Mouse (Mus musculus): ENCODE data around the gene 1600014C23Rik. TPM values are rescaled to one million over a fixed set of nuclear protein-coding genes. Genes with fewer than 3 reads are reported as not detected.

The 1600014C23Rik gene
- 0.41 TPM in 1 of 2 replicates, not detected in the other for polyA plus RNA-seq (2015; fragmentation: Nextera tagmentation; extraction: Ambion mirVana)

DNA sequence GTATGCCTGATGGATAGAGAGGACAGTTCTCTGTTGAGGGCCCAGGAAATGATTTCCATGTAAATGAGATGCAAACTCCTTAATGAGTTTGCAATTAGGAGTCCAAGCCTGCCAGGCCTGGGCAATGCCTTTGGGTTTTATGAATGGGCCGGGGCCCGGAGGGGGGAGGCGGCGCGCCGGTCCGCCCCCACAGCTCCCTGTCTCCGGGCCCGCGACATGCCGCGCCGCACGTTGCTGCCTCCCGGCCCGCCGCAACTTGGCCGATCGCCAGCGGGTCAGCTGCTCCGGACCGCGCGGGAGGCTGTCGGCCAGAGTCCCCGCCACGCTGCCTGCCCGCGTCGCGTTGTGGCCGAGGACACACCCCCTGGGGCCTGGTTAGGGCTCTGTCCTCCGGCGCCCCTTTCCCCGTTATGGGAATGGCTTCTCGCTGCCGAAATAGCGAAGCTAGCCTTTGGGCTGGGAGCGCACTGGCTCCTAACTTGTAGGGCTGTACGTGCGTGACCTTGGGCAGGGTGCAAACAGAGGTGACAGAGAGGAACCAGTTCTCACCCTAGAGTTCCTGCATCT lies at the start of gene 1600014C23Rik:
Gene 1600014C23Rik (minus strand): TSS at position 110 of the 567 bp plus-strand sequence.
- H3K9me3 ChIP-seq: no peaks in the 10 kb centered on the region
- peak within 1 kb of the TSS; percentile 39 for H3K4me3 ChIP-seq
- H3K27me3 ChIP-seq: no peaks in the 10 kb centered on the region; the same call in 1 of the 2 replicates
- WGBS: under 1% methylated on average over 41 of the region's 41 CpGs
- peak; percentile 55 for ATAC-seq (replicated peaks)
- H3K27ac ChIP-seq (replicated peaks): peak within 1 kb of the TSS; percentile 60
- peak within 1 kb of the TSS; percentile 90 for H3K4me2 ChIP-seq (replicated peaks)
- no peaks in the 10 kb centered on the region for H3K36me3 ChIP-seq
- H3K4me1 ChIP-seq: peaks cover 40% of the 10 kb centered on the region
- peak within 1 kb of the TSS; percentile 54 for H3K9ac ChIP-seq (replicated peaks)

DNA sequence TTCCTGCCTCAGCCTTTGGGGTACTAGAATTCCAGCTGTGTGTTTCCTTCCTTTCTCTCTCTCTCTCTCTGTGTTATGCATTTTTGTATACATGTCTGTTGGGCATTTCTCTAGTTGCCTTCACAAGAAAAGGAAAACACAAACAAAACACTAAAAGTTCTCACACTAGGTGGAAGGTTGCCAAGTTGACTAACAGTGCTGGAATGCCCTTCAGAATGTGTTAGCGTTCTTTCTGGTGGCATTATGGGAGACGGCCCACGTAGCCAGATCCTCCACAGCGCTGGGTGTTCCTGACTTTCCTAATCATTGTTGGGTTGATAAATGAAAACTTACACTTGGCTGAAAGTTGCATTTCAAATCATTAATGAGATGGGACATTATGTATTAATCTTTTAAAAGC lies 44.8 kb upstream of the 1600014C23Rik start:
- no peaks in the 10 kb centered on the region for H3K4me1 ChIP-seq
- no peaks in the 10 kb centered on the region for H3K36me3 ChIP-seq
- no peak overlapping the region for H3K9ac ChIP-seq (replicated peaks)
- H3K27me3 ChIP-seq: no peaks in the 10 kb centered on the region
- H3K4me2 ChIP-seq (replicated peaks): no peak overlapping the region
- H3K4me3 ChIP-seq: no peak overlapping the region
- H3K27ac ChIP-seq (replicated peaks): no peak overlapping the region
- no peaks in the 10 kb centered on the region for H3K9me3 ChIP-seq
- WGBS: 89% methylated on average over 4 of the region's 4 CpGs
- ATAC-seq (replicated peaks): no peak

DNA sequence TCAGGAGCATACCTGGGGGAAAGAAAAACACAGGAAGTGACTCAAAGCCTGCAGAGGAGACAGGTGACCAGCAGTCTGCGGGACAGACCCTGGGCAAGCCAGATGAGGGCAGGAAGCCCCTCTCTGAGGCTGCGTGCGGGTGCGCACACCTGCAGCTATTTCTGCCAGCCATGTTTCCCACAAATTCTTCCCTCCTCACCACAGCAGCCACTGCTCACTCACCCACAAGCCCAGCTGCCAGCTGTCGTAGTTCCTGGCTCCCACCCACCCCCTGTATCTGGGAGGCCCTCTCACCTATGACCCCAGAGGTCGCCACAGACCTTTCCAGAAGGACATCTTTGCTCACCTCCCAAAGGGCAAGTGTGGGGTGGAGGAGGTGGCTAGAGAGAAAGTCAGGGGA lies 43.8 kb upstream of the 1600014C23Rik start:
- no peaks in the 10 kb centered on the region for H3K27me3 ChIP-seq
- no peak overlapping the region for H3K4me2 ChIP-seq (replicated peaks)
- 80% methylated on average over 6 of the region's 6 CpGs for WGBS
- ATAC-seq (replicated peaks): no peak
- no peaks in the 10 kb centered on the region for H3K36me3 ChIP-seq
- no peak overlapping the region for H3K4me3 ChIP-seq
- H3K9ac ChIP-seq (replicated peaks): no peak overlapping the region
- H3K9me3 ChIP-seq: no peaks in the 10 kb centered on the region
- no peaks in the 10 kb centered on the region for H3K4me1 ChIP-seq
- H3K27ac ChIP-seq (replicated peaks): no peak overlapping the region

DNA sequence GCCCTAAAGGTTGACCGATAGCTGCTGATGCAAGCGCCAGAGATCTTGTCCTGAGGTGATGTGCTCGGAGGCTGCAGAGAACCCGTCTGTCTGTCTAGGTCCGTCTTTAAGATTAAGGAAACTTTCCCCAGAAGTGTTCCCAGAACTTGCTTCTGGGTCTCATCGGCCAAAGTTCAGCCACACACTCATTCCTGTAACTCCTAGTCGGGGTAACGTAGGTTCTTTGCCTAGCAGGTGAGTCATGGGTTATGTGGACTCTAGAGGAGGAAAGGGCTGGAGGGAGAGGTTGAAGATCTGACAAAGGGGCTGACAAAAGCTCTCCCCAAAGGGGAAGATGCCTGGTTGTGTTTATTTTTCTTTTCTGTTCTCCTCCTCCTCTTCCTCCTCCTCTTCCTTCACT lies 42.5 kb upstream of the 1600014C23Rik start:
- Histone ChIP-seq H3K4me2 (replicated peaks) (no peak overlapping the region), H3K27me3 (no peaks in the 10 kb centered on the region), H3K4me1 (no peaks in the 10 kb centered on the region), H3K27ac (replicated peaks) (no peak overlapping the region), H3K4me3 (no peak overlapping the region), H3K36me3 (no peaks in the 10 kb centered on the region), H3K9ac (replicated peaks) (no peak overlapping the region), H3K9me3 (no peaks in the 10 kb centered on the region)
- no peak for ATAC-seq (replicated peaks)
- WGBS: 94% methylated on average over 8 of the region's 8 CpGs

DNA sequence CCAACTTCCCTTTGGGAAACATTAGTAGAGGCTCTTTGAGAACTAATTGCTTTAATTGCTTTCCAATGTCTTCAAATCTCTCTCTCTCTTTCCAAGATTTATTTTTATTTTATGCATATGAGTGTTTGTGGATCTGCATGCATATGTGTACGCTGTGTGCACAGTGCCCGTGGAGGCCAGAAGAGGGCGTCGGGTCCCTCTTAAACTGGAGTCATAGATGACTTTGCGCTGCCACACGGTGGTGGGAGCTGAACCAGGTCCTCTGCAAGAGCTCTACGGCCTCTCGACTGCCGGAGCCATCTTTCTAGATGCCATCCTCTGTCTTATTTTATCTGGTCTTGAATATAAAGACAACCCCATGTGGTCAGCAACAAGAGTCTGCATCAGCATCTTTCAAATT lies 41.8 kb upstream of the 1600014C23Rik start:
- WGBS: 91% methylated on average over 9 of the region's 9 CpGs

DNA sequence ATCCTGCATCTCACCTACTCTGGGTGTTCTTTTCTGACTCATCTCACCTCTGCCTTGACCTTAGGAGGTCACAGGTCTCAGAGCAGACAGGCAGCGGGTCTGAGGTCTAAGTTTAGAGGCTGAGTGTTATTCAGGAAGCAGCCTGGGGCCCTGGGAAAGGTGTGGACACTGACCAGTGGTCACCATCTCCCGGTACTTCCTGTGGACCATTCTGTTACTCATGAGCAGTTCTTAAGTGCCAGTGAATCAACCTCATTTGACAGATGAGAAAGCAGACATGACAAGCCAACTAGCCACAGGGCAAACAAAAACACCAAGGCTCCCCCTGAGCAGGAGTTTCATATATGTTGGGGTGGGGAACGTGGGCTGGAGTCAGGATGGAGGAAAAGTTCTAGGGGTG lies 38.9 kb upstream of the 1600014C23Rik start:
- Histone ChIP-seq H3K27me3 (no peaks in the 10 kb centered on the region), H3K9ac (replicated peaks) (no peak overlapping the region), H3K4me3 (no peak overlapping the region), H3K27ac (replicated peaks) (no peak overlapping the region), H3K9me3 (no peaks in the 10 kb centered on the region), H3K4me1 (peaks cover 5% of the 10 kb centered on the region), H3K36me3 (no peaks in the 10 kb centered on the region), H3K4me2 (replicated peaks) (no peak overlapping the region)
- no peak for ATAC-seq (replicated peaks)
- WGBS: 84% methylated on average over 3 of the region's 3 CpGs

More for the DNA sequence above, 41.8 kb upstream of the 1600014C23Rik start:
- Histone ChIP-seq H3K4me3 (no peak overlapping the region), H3K27ac (replicated peaks) (no peak overlapping the region), H3K36me3 (no peaks in the 10 kb centered on the region), H3K9me3 (no peaks in the 10 kb centered on the region), H3K4me2 (replicated peaks) (no peak overlapping the region), H3K4me1 (peaks cover 3% of the 10 kb centered on the region; the same call in 1 of the 2 replicates), H3K9ac (replicated peaks) (no peak overlapping the region), H3K27me3 (no peaks in the 10 kb centered on the region)
- no peak for ATAC-seq (replicated peaks)

DNA sequence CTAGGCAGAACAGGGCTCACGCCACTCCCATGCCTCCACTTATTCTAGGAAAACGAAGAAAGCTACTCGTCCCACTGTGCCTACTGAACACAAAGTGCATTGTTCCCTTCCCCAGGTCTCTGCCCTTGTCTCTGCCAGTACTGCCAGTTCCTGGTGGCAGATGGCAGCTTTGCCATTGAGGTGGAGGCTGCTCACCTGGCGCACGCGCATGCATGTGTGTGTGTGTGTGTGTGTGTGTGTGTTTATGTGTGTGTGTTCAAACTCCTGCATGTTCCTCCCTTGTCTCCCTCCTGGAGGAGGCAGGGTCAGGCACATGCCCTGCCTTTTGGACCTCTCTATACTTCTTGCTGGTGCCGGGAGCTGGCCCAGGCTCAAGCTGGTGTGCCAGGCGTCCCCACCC lies 38.5 kb upstream of the 1600014C23Rik start:
- H3K27ac ChIP-seq (replicated peaks): no peak overlapping the region
- no peak for ATAC-seq (replicated peaks)
- H3K9me3 ChIP-seq: no peaks in the 10 kb centered on the region
- no peak overlapping the region for H3K4me2 ChIP-seq (replicated peaks)
- H3K36me3 ChIP-seq: no peaks in the 10 kb centered on the region
- no peak overlapping the region for H3K9ac ChIP-seq (replicated peaks)
- H3K27me3 ChIP-seq: no peaks in the 10 kb centered on the region
- WGBS: 86% methylated on average over 8 of the region's 8 CpGs
- H3K4me3 ChIP-seq: no peak overlapping the region
- peaks cover 10% of the 10 kb centered on the region for H3K4me1 ChIP-seq

DNA sequence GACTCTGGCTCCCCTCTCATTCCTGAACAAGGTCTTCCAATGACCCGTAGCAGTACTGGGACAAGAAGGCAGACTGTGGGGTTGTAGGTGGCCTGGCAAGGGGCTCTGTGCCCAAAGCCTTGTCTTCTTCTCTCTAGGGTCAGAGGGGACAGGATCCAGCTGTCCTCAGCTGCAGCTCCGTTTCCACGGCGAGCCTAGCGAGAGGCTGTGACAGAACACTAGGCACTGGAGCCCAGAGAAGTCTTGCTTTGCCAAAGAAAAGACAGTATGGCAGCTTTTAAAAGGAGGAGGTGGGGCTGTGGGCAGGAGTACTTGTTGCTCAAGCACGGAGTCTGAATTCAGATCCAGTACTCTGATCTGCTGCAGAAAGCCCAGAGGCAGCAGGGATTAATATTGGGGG lies 36.8 kb upstream of the 1600014C23Rik start:
- H3K4me2 ChIP-seq (replicated peaks): no peak overlapping the region
- H3K36me3 ChIP-seq: no peaks in the 10 kb centered on the region
- no peak overlapping the region for H3K9ac ChIP-seq (replicated peaks)
- 35% methylated on average over 6 of the region's 6 CpGs for WGBS
- H3K27me3 ChIP-seq: no peaks in the 10 kb centered on the region
- no peak overlapping the region for H3K4me3 ChIP-seq
- H3K9me3 ChIP-seq: no peaks in the 10 kb centered on the region
- peaks cover 22% of the 10 kb centered on the region for H3K4me1 ChIP-seq
- no peak overlapping the region for H3K27ac ChIP-seq (replicated peaks)
- no peak for ATAC-seq (replicated peaks)

DNA sequence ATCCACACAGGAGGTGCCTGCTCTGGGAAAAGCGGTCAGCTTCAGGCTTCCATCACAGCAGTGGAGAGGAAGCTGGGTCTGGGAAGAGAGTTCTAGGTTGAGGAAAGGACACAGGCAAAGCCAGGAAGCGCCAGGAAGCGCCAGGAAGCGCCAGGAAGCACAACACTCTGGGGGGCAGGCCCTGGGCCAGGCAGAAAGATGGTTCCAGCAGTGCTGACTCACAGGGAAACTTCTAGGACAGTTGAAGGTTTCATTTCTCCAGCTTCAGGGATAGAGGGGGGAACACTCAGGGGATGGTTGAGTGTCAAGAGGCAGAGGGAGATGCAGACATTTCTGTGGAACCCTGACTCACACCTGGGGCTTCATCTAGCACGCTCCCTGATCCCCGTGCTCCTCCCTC lies 36.2 kb upstream of the 1600014C23Rik start:
- H3K27ac ChIP-seq (replicated peaks): no peak overlapping the region

DNA sequence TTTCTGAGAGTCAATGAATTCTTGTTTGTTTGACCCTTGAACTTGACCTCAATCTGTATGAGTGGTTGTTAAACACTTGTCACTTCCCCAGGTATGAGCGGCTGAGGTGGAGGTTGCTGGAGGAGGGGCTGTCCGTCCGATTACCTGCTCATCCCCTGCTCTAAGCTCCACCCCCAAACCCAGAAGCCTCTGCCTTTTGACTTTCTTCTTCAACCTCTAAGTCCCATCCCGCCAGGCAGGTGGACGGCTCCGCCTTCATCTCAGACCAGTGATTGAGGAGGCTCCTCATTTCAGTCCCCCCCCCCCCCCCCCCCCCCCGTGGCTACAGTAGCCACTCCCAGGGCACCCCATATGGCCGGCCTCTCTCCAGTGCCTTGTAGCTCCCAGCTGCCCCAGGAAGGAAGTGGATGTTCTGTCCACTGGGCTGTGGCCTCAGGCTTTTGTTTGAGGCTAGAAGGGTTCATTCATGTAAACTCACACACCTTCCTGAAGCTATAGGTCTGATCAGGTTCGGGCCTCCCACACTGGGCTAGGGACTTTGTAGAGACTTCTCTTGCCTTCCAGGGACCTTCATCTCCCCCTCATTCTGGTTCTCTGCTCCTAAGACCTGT lies 34.0 kb upstream of the 1600014C23Rik start:
- no peaks in the 10 kb centered on the region for H3K36me3 ChIP-seq
- no peak for ATAC-seq (replicated peaks)
- no peaks in the 10 kb centered on the region for H3K9me3 ChIP-seq
- H3K4me1 ChIP-seq: peaks cover 22% of the 10 kb centered on the region
- H3K4me2 ChIP-seq (replicated peaks): no peak overlapping the region
- H3K4me3 ChIP-seq: no peak overlapping the region
- H3K27ac ChIP-seq (replicated peaks): peak overlapping the region; percentile 77; the same call in 1 of the 2 replicates
- H3K27me3 ChIP-seq: no peaks in the 10 kb centered on the region
- WGBS: 45% methylated on average over 8 of the region's 9 CpGs
- no peak overlapping the region for H3K9ac ChIP-seq (replicated peaks)

More for the DNA sequence above, 36.2 kb upstream of the 1600014C23Rik start:
- Histone ChIP-seq H3K27me3 (no peaks in the 10 kb centered on the region), H3K9ac (replicated peaks) (no peak overlapping the region), H3K4me3 (no peak overlapping the region), H3K9me3 (no peaks in the 10 kb centered on the region), H3K4me1 (peaks cover 22% of the 10 kb centered on the region), H3K4me2 (replicated peaks) (no peak overlapping the region), H3K36me3 (no peaks in the 10 kb centered on the region)
- ATAC-seq (replicated peaks): no peak
- 71% methylated on average over 6 of the region's 6 CpGs for WGBS

DNA sequence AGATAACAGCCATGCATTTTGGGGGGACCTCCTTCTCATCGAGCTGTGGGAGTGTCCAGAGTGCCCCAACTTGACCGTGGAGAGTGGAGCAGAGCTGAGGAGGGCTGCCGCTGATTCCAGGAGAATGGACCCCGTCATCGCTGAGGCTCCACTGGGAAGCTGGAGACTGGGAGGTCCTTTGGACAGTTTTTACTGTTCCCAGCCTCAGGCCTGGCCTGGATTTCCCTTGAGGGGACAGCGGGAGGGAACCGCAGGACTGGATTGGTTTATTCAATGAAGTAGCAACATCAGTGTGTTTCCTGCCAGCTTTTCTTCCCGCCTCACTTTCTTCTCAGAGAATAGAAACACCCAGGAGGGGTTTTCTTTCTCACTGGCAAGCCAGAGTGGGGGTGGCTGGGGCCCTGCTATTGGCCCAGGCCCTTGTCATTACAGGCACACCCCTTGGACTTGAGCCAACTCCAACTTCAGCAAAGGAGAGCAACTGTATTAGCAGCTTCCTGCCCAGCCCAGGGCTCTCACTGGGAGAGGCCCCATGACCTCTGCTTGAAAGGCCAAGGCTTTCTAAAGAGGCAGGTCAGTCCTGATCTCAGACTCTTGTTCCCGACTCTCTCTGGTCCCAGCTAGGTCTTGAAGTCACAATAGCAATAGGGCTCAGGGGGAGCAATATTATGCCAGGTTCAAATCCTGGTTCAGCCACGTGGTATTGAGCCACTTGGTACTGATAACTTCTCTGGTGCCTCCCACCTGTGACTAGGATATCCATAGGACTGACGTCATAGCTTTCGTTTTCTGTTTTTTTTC lies 33.3 kb upstream of the 1600014C23Rik start:
- ATAC-seq (replicated peaks): peak; percentile 89
- WGBS: 5% methylated on average over 12 of the region's 12 CpGs
- Histone ChIP-seq H3K9me3 (no peaks in the 10 kb centered on the region), H3K4me3 (no peak overlapping the region), H3K4me1 (peaks cover 22% of the 10 kb centered on the region), H3K4me2 (replicated peaks) (peak overlapping the region; percentile 18; the same call in 1 of the 2 replicates), H3K9ac (replicated peaks) (no peak overlapping the region), H3K27ac (replicated peaks) (peak overlapping the region; percentile 77), H3K36me3 (no peaks in the 10 kb centered on the region), H3K27me3 (no peaks in the 10 kb centered on the region)

DNA sequence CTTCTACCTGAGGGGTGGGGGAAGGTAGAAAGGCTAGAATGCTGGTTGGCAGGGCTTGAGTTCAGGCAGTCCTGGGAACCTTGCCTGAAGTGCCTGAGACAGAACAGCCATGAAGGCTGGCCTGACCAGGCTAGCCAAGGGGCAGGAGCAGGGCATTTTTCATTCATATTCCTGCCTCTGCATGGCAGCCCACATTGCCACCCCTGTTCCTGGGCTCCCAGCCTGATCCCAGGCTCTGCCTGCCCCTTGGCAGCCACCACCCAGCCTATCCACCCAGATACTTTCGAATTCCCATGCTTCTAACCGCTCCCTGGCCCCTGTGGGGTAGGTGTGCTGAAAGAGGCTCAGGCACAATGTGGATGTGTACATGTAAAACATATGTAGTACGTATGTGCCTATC lies 32.3 kb upstream of the 1600014C23Rik start:
- WGBS: 80% methylated on average over 3 of the region's 3 CpGs

More for the DNA sequence above, 32.3 kb upstream of the 1600014C23Rik start:
- ATAC-seq (replicated peaks): 0 out of 2 replicates have a peak, but pooled peaks have one; percentile 14
- Histone ChIP-seq H3K4me3 (no peak overlapping the region), H3K27ac (replicated peaks) (peak overlapping the region; percentile 77), H3K27me3 (no peaks in the 10 kb centered on the region), H3K4me2 (replicated peaks) (no peak overlapping the region), H3K9ac (replicated peaks) (no peak overlapping the region), H3K4me1 (peaks cover 22% of the 10 kb centered on the region), H3K9me3 (no peaks in the 10 kb centered on the region), H3K36me3 (no peaks in the 10 kb centered on the region)

Measured in forebrain, embryonic 15.5 days (tissue).